Mouse (Mus musculus) midbrain, postnatal 0 days (tissue): Measurements from ENCODE around the gene Flvcr1. TPM values are rescaled to one million over a fixed set of nuclear protein-coding genes. Genes with fewer than 3 reads are reported as not detected.
"Not testable (repeated sequence)": the region's sequence is repeated elsewhere in the genome, so short reads cannot be mapped to it uniquely, and the experiment has no call there.

Experiments
- ATAC-seq: fragments of 200-750 bp; cut with Nextera tagmentation; 2 replicates; pipeline ENCODE4 v1.8.0; 2017; ENCODE audit warnings: moderate number of reproducible peaks, mild to moderate bottlenecking, moderate TSS enrichment, moderate library complexity; ENCODE audit not compliant: low FRiP score
- DNase-seq: peaks from one replicate; pipeline ENCODE4 v3.0.0-alpha.2; 2015; ENCODE audit warnings: low spot score
- H3K27ac ChIP-seq: fragments of 300-500 bp; sonication (generic); 2 replicates; pipeline ENCODE4 v1.5.1; 2014; ENCODE audit warnings: low read depth, mild to moderate bottlenecking, low read length, mixed read lengths
- H3K27me3 ChIP-seq: fragments of 300-500 bp; sonication (generic); 2 replicates; pipeline ENCODE4 v1.6.1; 2014; ENCODE audit warnings: low read length, control low read depth, mixed read lengths; ENCODE audit not compliant: insufficient read depth
- H3K36me3 ChIP-seq: fragments of 300-500 bp; sonication (generic); 2 replicates; pipeline ENCODE4 v1.6.1; 2014; ENCODE audit warnings: low read length, control low read depth, mixed read lengths; ENCODE audit not compliant: insufficient read depth
- H3K4me1 ChIP-seq: fragments of 300-500 bp; sonication (generic); 2 replicates; pipeline ENCODE4 v1.6.1; 2014; ENCODE audit warnings: mild to moderate bottlenecking, control low read depth, antibody characterized with exemption, low read length, mixed read lengths; ENCODE audit not compliant: insufficient read depth
- H3K4me2 ChIP-seq: fragments of 300-500 bp; sonication (generic); 2 replicates; pipeline ENCODE4 v1.6.1; 2014; ENCODE audit warnings: low read depth, mild to moderate bottlenecking, low read length, mixed read lengths; ENCODE audit not compliant: poor library complexity, severe bottlenecking
- H3K4me3 ChIP-seq: fragments of 300-500 bp; sonication (generic); 2 replicates; pipeline ENCODE4 v1.5.1; 2014; ENCODE audit warnings: low read depth, mild to moderate bottlenecking, low read length, moderate library complexity
- H3K9ac ChIP-seq: fragments of 300-500 bp; sonication (generic); replicated peaks from 2 replicates; pipeline ENCODE4 v1.6.1; 2014; ENCODE audit warnings: mild to moderate bottlenecking, low read length, moderate library complexity, mixed read lengths; ENCODE audit not compliant: poor library complexity, severe bottlenecking
- H3K9me3 ChIP-seq: fragments of 300-500 bp; sonication (generic); 2 replicates; pipeline ENCODE4 v1.6.1; 2016; ENCODE audit warnings: low read length, control low read depth
- CTCF ChIP-seq: IDR thresholded peaks from 2 replicates; pipeline ENCODE4 v1.5.1; 2016; ENCODE audit warnings: antibody characterized with exemption, mild to moderate bottlenecking
- WGBS: fragments of 180-500 bp; shearing (Covaris S2); extraction: QIAGEN DNeasy Blood & Tissue Kit; methylation state at CpG from one replicate; pipeline ENCODE4 v1.1.7; 2014; 5-methylcytosine and 5-hydroxymethylcytosine counted together
- polyA plus RNA-seq: library from polyadenylated mRNA; unstranded; fragments of >200 nt; fragmentation: Nextera tagmentation; extraction: Ambion mirVana; gene quantifications from 2 replicates; pipeline ENCODE4 v1.2.1, GENCODE M21; 2015
- total RNA-seq: library from RNA; depleted of rRNA; stranded (reverse); fragments of >200 nt; gene quantifications from 2 replicates; pipeline ENCODE4 v1.2.3, GENCODE M21; 2014

The Flvcr1 gene
- total and polyA plus RNA-seq, 2 experiments from 2014 or later = 9.2 to 32.3 TPM

GRCm38 (mm10) chr1:191035649-191036048 lies 9.7 kb upstream of the Flvcr1 start:
- ATAC-seq (no peak), DNase-seq (peak; percentile 62)
- Histone ChIP-seq H3K36me3 (no peaks in the 10 kb centered on the region), H3K4me2 (no peak overlapping the region), H3K4me3 (no peak overlapping the region), H3K9ac (no peak overlapping the region), H3K9me3 (no peaks in the 10 kb centered on the region), H3K27ac (no peak overlapping the region), H3K27me3 (no peaks in the 10 kb centered on the region), H3K4me1 (no peaks in the 10 kb centered on the region)
- 18% methylated on average over 4 of the region's 4 CpGs for WGBS
- no peak for TF ChIP-seq CTCF

- H3K4me1 ChIP-seq, H3K4me3 ChIP-seq, H3K36me3 ChIP-seq, H3K27me3 ChIP-seq, ATAC-seq, H3K9ac ChIP-seq, DNase-seq, H3K27ac ChIP-seq, H3K4me2 ChIP-seq, H3K9me3 ChIP-seq: not testable (repeated sequence)
- 80% methylated on average over 6 of the region's 6 CpGs for WGBS
Observed at GRCm38 (mm10) chr1:191030922-191031425, 5.0 kb upstream of the Flvcr1 start.

GRCm38 (mm10) chr1:191030182-191030581 lies 4.2 kb upstream of the Flvcr1 start:
- H3K4me1 ChIP-seq = 0 out of 2 replicates have a peak, but pooled peaks cover 4% of the 10 kb centered on the region
- no peaks in the 10 kb centered on the region for H3K9me3 ChIP-seq
- no peaks in the 10 kb centered on the region for H3K36me3 ChIP-seq
- WGBS = 50% methylated on average over 10 of the region's 10 CpGs
- H3K27ac ChIP-seq = no peak overlapping the region
- ATAC-seq = no peak
- TF ChIP-seq CTCF = no peak
- H3K4me3 ChIP-seq = no peak overlapping the region
- no peak for DNase-seq
- no peak overlapping the region for H3K9ac ChIP-seq
- no peak overlapping the region for H3K4me2 ChIP-seq
- no peaks in the 10 kb centered on the region for H3K27me3 ChIP-seq

GRCm38 (mm10) chr1:191025016-191026012 lies 644 bp downstream of the Flvcr1 start:
- H3K4me2 ChIP-seq = peak overlapping the region; percentile 90
- H3K4me3 ChIP-seq = peak overlapping the region; percentile 85
- WGBS = 2% methylated on average over 54 of the region's 69 CpGs
- peaks cover 4% of the 10 kb centered on the region; the same call in 1 of the 2 replicates for H3K4me1 ChIP-seq
- ATAC-seq = no peak; the same call in 1 of the 2 replicates
- no peaks in the 10 kb centered on the region for H3K9me3 ChIP-seq
- peak; percentile 22 for DNase-seq
- TF ChIP-seq CTCF = no peak
- peak overlapping the region; percentile 92 for H3K9ac ChIP-seq
- no peaks in the 10 kb centered on the region for H3K36me3 ChIP-seq
- peak overlapping the region; percentile 79 for H3K27ac ChIP-seq
- no peaks in the 10 kb centered on the region for H3K27me3 ChIP-seq

- not testable (repeated sequence) for H3K27me3 ChIP-seq, H3K9me3 ChIP-seq, H3K36me3 ChIP-seq, H3K27ac ChIP-seq, ATAC-seq, H3K9ac ChIP-seq, H3K4me3 ChIP-seq, H3K4me2 ChIP-seq, DNase-seq, H3K4me1 ChIP-seq
- 97% methylated on average over 5 of the region's 6 CpGs for WGBS
Observed at GRCm38 (mm10) chr1:191023806-191024205, 2.2 kb downstream of the Flvcr1 start.

GRCm38 (mm10) chr1:191023140-191023539 lies 2.8 kb downstream of the Flvcr1 start:
- Histone ChIP-seq H3K4me2 (no peak overlapping the region), H3K36me3 (no peaks in the 10 kb centered on the region), H3K27ac (no peak overlapping the region), H3K9ac (no peak overlapping the region), H3K4me1 (peaks cover 4% of the 10 kb centered on the region; the same call in 1 of the 2 replicates), H3K27me3 (no peaks in the 10 kb centered on the region), H3K9me3 (no peaks in the 10 kb centered on the region), H3K4me3 (no peak overlapping the region)
- 94% methylated on average over 2 of the region's 2 CpGs for WGBS
- TF ChIP-seq CTCF = no peak
- DNase-seq (no peak), ATAC-seq (no peak)
